Mouse (Mus musculus) cortical plate, adult 2 months (tissue): ENCODE results near the gene Dgkz.

Source experiments
- CTCF ChIP-seq: fragments of 200-500 bp; IDR thresholded peaks from 2 replicates; pipeline ENCODE4 v1.5.1; 2011; ENCODE audit warnings: mild to moderate bottlenecking, control low read depth, low read length; ENCODE audit not compliant: insufficient read depth; ENCODE audit errors: extremely low read depth
- POLR2A ChIP-seq: fragments of 200-500 bp; IDR thresholded peaks from 2 replicates; pipeline ENCODE4 v1.6.1; 2011; ENCODE audit warnings: mild to moderate bottlenecking, low read length, control low read depth; ENCODE audit not compliant: insufficient read depth; ENCODE audit errors: extremely low read depth

DNA sequence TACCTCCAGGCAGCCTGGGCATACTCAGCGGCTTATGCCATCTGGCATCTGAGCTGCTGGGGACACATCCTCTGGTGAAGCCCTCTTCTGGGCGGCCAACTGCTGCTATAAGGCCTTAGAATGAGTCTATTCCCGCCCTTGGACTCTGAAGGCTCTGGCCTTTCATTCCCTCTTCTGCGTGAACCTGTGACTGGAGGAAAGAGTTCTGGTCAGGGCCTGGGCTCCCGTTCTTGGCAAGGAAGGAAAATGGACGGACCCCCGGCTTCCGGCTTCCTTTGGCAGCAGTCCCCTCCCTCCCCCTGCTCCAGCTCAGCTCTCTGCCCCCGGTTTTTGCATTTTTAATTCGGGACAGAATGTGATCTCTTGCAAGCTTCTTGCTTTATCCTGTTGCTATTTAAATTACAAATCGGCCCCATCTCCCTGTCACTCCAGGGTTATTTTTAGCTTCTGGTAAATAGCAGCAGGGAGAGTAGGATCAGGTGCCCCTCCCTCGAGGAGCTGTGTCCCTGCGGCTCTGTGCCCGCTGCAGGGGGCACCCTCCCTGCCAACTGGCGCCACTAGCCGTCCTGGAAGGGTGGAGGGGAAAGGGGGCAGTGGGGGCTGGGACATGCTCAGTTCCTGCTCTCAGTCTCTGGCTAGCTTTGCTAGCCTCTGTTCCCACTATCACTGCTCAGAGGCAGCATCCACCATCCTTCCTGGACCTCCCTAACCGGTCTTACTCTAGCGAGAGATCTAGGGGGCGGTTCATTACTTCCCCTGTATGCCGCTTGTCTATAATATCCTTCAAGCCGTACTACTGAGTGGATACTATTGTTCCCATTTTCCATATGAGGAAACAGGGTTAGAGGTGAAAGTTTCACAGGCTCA is 4.2 kb downstream of the Dgkz start:
- TF ChIP-seq CTCF: no peak
- TF ChIP-seq POLR2A: no peak
